Mouse (Mus musculus): ENCODE data around the gene Tap1.

Gene Tap1

GRCm38 (mm10) chr17:34179019-34179418 lies 8.3 kb upstream of the Tap1 start:
- in situ Hi-C loops (cut with MboI, MseI) = loop anchor here (10.0 kb wide), 1 partner anchor 226 kb away; no protein-coding TSS in a partner anchor

- in situ Hi-C loops (cut with MboI, MseI) = loop anchor here (10.0 kb wide), 1 partner anchor 225 kb away; no protein-coding TSS in a partner anchor
Observed at GRCm38 (mm10) chr17:34179913-34180859, 7.2 kb upstream of the Tap1 start.

DNA sequence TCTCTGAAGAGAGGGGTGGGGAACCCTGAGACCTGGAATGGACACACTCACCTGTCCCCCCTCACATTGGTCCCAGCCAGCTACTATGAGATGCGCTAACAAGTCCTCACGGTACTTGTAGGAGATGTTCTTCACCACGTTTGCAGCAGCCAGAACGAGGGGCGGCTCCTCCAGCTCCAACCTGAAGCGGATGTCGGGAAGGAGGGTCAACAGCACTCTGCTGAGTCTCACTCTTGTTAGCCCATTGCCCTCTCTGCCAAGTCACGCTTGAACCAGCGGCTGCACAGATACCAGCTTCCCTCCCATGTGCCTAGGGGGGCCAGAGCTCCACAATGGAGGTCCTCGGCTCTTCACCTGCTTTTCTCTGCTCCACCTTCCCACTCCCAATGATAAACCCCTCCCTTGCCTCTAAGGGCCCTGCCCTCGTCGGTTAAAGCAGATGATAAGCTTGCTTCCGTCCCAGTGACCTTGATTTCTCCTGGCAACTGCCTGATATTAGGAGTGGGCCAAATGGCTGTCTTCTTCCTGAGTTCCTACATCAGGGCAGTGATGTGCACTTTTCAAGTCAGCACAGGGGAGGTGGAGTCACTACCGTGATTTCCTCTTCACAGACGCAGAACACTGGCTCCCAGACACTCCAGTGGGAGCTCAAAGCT lies 3.7 kb upstream of the Tap1 start:
- in situ Hi-C loops (cut with MboI, MseI) = no loop called here

- in situ Hi-C loops (cut with MboI, MseI) = no loop called here
Observed at GRCm38 (mm10) chr17:34185526-34185925, 1.8 kb upstream of the Tap1 start.

- in situ Hi-C loops (cut with MboI, MseI) = no loop called here
Observed at GRCm38 (mm10) chr17:34186885-34187260, 480 bp upstream of the Tap1 start.

- in situ Hi-C loops (cut with MboI, MseI) = no loop called here
Observed at GRCm38 (mm10) chr17:34188010-34188409, 657 bp downstream of the Tap1 start.

GRCm38 (mm10) chr17:34188986-34189385 lies 1.6 kb downstream of the Tap1 start:
- in situ Hi-C loops (cut with MboI, MseI) = no loop called here

DNA sequence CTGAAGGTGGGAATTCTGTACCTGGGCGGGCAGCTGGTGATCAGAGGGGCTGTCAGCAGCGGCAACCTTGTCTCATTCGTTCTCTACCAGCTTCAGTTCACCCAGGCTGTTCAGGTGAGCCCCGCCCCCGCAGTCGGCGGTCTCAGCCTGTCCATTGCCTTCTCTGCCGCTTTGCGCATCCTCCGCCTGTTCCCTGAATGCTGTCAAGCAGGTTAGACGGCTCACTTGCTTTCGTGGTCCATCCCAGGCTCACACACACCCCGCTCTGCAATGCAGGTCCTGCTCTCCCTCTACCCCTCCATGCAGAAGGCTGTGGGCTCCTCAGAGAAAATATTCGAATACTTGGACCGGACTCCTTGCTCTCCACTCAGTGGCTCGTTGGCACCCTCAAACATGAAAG lies 5.5 kb downstream of the Tap1 start:
- in situ Hi-C loops (cut with MboI, MseI) = loop anchor here (10.0 kb wide), 1 partner anchor 1002 kb away; the partner anchor contains the start of gene Ltb

- in situ Hi-C loops (cut with MboI, MseI) = loop anchor here (10.0 kb wide), 1 partner anchor 1001 kb away; the partner anchor contains the start of gene Ltb
Observed at GRCm38 (mm10) chr17:34193468-34193867, 6.1 kb downstream of the Tap1 start.

- in situ Hi-C loops (cut with MboI, MseI) = loop anchor here (10.0 kb wide), 1 partner anchor 1000 kb away; the partner anchor contains the start of gene Ltb
Observed at GRCm38 (mm10) chr17:34194723-34195122, 7.4 kb downstream of the Tap1 start.

GRCm38 (mm10) chr17:34196491-34196890 lies 9.1 kb downstream of the Tap1 start:
- in situ Hi-C loops (cut with MboI, MseI) = loop anchor here (10.0 kb wide), 1 partner anchor 998 kb away; the partner anchor contains the start of gene Ltb

GRCm38 (mm10) chr17:34196941-34197894 lies 9.9 kb downstream of the Tap1 start, which contains the start of gene Psmb8:
Gene Psmb8 (plus strand): TSS chr17:34197721.
- in situ Hi-C loops (cut with MboI, MseI) = loop anchor here (10.0 kb wide), 1 partner anchor 998 kb away; the partner anchor contains the start of gene Ltb

GRCm38 (mm10) chr17:34197904-34198520 lies 10.7 kb downstream of the Tap1 start:
- in situ Hi-C loops (cut with MboI, MseI) = loop anchor here (10.0 kb wide), 1 partner anchor 997 kb away; the partner anchor contains the start of gene Ltb

- in situ Hi-C loops (cut with MboI, MseI) = loop anchor here (10.0 kb wide), 1 partner anchor 996 kb away; the partner anchor contains the start of gene Ltb
Observed at GRCm38 (mm10) chr17:34198521-34198912, 11.2 kb downstream of the Tap1 start.

DNA sequence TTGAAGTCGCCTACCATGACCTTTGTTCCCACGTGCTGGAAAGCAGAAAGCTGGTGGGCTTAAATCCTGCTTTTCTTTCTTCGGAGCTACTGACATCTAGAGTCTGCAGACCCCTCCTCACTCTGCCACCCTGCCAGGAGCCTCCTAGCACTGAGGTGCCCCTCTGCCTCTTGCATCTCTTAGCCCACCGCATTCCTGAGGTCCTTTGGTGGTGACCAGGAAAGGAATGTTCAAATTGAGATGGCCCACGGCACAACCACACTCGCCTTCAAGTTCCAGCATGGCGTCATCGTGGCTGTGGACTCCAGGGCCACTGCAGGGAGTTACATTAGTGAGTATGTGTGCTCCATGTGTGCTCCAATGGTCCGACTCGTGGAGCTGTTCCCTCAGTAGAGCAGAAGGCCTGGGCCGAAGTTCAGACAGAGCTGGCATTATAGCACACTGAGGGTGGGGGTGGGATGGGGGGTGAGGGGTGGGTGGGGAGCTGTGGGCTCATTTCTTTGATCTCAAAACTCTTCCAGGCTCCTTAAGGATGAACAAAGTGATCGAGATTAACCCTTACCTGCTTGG lies 11.8 kb downstream of the Tap1 start:
- in situ Hi-C loops (cut with MboI, MseI) = loop anchor here (10.0 kb wide), 1 partner anchor 996 kb away; the partner anchor contains the start of gene Ltb

GRCm38 (mm10) chr17:34200047-34200446 lies 12.7 kb downstream of the Tap1 start:
- in situ Hi-C loops (cut with MboI, MseI) = no loop called here

DNA sequence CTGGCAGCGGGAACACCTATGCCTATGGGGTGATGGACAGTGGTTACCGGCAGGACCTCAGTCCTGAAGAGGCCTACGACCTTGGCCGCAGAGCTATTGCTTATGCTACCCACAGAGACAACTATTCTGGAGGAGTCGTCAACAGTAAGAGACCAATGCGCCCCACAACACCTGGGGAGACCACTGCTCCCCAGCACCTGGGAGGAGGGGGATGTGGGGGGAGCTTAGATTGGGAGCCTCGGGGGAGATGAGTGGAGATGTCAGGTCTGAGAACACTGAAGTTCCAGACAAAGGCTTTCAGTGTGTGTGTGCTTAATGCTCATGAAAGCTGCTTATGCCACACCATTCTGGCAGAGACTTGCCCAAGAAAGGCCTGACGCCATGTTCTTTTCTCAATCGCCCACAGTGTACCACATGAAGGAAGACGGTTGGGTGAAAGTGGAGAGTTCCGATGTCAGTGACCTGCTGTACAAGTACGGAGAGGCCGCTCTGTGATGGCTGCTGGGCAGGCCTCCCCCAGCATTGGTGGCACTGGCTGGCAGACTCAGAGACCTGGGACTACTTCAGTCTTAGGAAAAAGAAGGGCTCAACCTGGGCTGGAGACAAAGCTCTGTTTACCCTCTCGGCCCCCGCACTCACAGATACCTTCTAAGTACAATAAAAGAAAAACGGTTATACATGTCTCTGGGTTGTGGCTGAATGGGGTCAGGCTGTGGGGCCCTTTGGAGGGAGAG lies 13.6 kb downstream of the Tap1 start:
- in situ Hi-C loops (cut with MboI, MseI) = no loop called here

GRCm38 (mm10) chr17:34201506-34202055 lies 14.2 kb downstream of the Tap1 start:
- in situ Hi-C loops (cut with MboI, MseI) = no loop called here
